Mouse (Mus musculus): Measurements from ENCODE around the gene Adgrb2.

Adgrb2 gene

GRCm38 (mm10) chr4:129987825-129988504 lies 3.3 kb downstream of the Adgrb2 start:
- DNase-seq (ENCODE audit: low spot score) = peak; percentile 26

GRCm38 (mm10) chr4:129989925-129990324 lies 5.3 kb downstream of the Adgrb2 start:
- DNase-seq (ENCODE audit: low spot score) = no peak

- no peak for DNase-seq (ENCODE audit: low spot score)
Measured at GRCm38 (mm10) chr4:129992720-129993119, 8.1 kb downstream of the Adgrb2 start.

- DNase-seq (ENCODE audit: low spot score) = no peak
Measured at GRCm38 (mm10) chr4:129993213-129993612, 8.5 kb downstream of the Adgrb2 start.

- DNase-seq (ENCODE audit: low spot score) = no peak
Measured at GRCm38 (mm10) chr4:129993944-129994695, 9.4 kb downstream of the Adgrb2 start.

GRCm38 (mm10) chr4:129994728-129995127 lies 10.1 kb downstream of the Adgrb2 start:
- no peak for DNase-seq (ENCODE audit: low spot score)

- DNase-seq (ENCODE audit: low spot score) = no peak
Measured at GRCm38 (mm10) chr4:129995255-129995654, 10.6 kb downstream of the Adgrb2 start.

GRCm38 (mm10) chr4:129996015-129996414 lies 11.3 kb downstream of the Adgrb2 start:
- no peak for DNase-seq (ENCODE audit: low spot score)

- DNase-seq (ENCODE audit: low spot score) = no peak
Measured at GRCm38 (mm10) chr4:129998124-129998523, 13.5 kb downstream of the Adgrb2 start.

- no peak for DNase-seq (ENCODE audit: low spot score)
Measured at GRCm38 (mm10) chr4:130001710-130002109, 17.0 kb downstream of the Adgrb2 start.

- no peak for DNase-seq (ENCODE audit: low spot score)
Measured at GRCm38 (mm10) chr4:130002157-130002556, 17.5 kb downstream of the Adgrb2 start.

GRCm38 (mm10) chr4:130005593-130005992 lies 20.9 kb downstream of the Adgrb2 start:
- DNase-seq (ENCODE audit: low spot score) = no peak

GRCm38 (mm10) chr4:130006533-130006932 lies 21.9 kb downstream of the Adgrb2 start:
- no peak for DNase-seq (ENCODE audit: low spot score)

GRCm38 (mm10) chr4:130009043-130009442 lies 24.4 kb downstream of the Adgrb2 start:
- DNase-seq (ENCODE audit: low spot score) = no peak

GRCm38 (mm10) chr4:130010723-130011122 lies 26.1 kb downstream of the Adgrb2 start:
- no peak for DNase-seq (ENCODE audit: low spot score)

- DNase-seq (ENCODE audit: low spot score) = no peak
Measured at GRCm38 (mm10) chr4:130012234-130012633, 27.6 kb downstream of the Adgrb2 start.

GRCm38 (mm10) chr4:130013111-130013510 lies 28.4 kb downstream of the Adgrb2 start:
- DNase-seq (ENCODE audit: low spot score) = no peak

GRCm38 (mm10) chr4:130016010-130016409 lies 31.3 kb downstream of the Adgrb2 start:
- DNase-seq (ENCODE audit: low spot score) = no peak

GRCm38 (mm10) chr4:130017036-130017674 lies 32.5 kb downstream of the Adgrb2 start:
- no peak for DNase-seq (ENCODE audit: low spot score)

GRCm38 (mm10) chr4:130022952-130023351 lies 38.3 kb downstream of the Adgrb2 start:
- DNase-seq (ENCODE audit: low spot score) = no peak

- DNase-seq (ENCODE audit: low spot score) = no peak
Measured at GRCm38 (mm10) chr4:130023511-130024231, 39.0 kb downstream of the Adgrb2 start.

- no peak for DNase-seq (ENCODE audit: low spot score)
Measured at GRCm38 (mm10) chr4:130025544-130025943, 40.9 kb downstream of the Adgrb2 start.

Measured in yolk sac, embryonic 10.5 days (tissue).